Mouse (Mus musculus): Measurements from ENCODE around the gene Camsap1. TPM values are rescaled to one million over a fixed set of nuclear protein-coding genes. Genes with fewer than 3 reads are reported as not detected.

Gene Camsap1
- total and polyA plus RNA-seq, 3 experiments = 24.2 to 30.2 (median 25.8) TPM

- Histone ChIP-seq H3K9ac (ENCODE audit: control insufficient read depth, low read depth, low read length, poor library complexity, severe bottlenecking) (no peak overlapping the region), H3K36me3 (ENCODE audit: control insufficient read depth in 1 of 2, insufficient read depth in 2 of 2, low read length in 2 of 2) (peaks cover 7 to 25% of the 10 kb centered on the region in 2 experiments), H3K4me1 (ENCODE audit: control insufficient read depth in 1 of 2, insufficient read depth in 2 of 2, low read length in 2 of 2) (peaks cover 16 to 21% of the 10 kb centered on the region in 2 experiments), H3K79me2 (ENCODE audit: control insufficient read depth, insufficient read depth, low read length, poor library complexity) (peaks cover 25% of the 10 kb centered on the region), H3K4me3 (ENCODE audit: control insufficient read depth in 1 of 2, insufficient read depth in 1 of 2, low read depth in 2 of 2, low read length in 2 of 2) (no peak overlapping the region), H3K27me3 (ENCODE audit: control insufficient read depth in 1 of 2, insufficient read depth in 2 of 2, low read length in 2 of 2) (no peaks in the 10 kb centered on the region), H3K27ac (ENCODE audit: control insufficient read depth, low read depth, low read length) (peak overlapping the region; percentile 36; the same call in 1 of the 2 replicates), H3K9me3 (replicated peaks; ENCODE audit: insufficient read depth, low read length) (no peaks in the 10 kb centered on the region)
- peak; percentile 70 for DNase-seq (ENCODE audit: low read depth, low spot score)
- TF ChIP-seq ZMIZ1 (IDR thresholded peaks at IDR 0.05; ENCODE audit: low read depth, low read length) (no peak), ETS1 (IDR thresholded peaks at IDR 0.05; ENCODE audit: low read depth, low read length) (peak; percentile 42; the same call in 1 of the 2 replicates), MEF2A (IDR thresholded peaks at IDR 0.05; ENCODE audit: extremely low read depth, insufficient replicate concordance, low read depth, low read length, poor library complexity, severe bottlenecking) (peak; percentile 83; the same call in 1 of the 2 replicates), EP300 (IDR thresholded peaks at IDR 0.05; ENCODE audit: low read depth in 1 of 2, low read length in 2 of 2) (peak; percentile 30 to 48; a peak in 1 of 4 replicates)
Measured at GRCm38 (mm10) chr2:25970426-25970825, 12.7 kb downstream of the Camsap1 start.

GRCm38 (mm10) chr2:25969319-25969718 lies 13.8 kb downstream of the Camsap1 start:
- Histone ChIP-seq H3K9me3 (replicated peaks; ENCODE audit: insufficient read depth, low read length) (no peaks in the 10 kb centered on the region), H3K4me3 (ENCODE audit: control insufficient read depth in 1 of 2, insufficient read depth in 1 of 2, low read depth in 2 of 2, low read length in 2 of 2) (no peak overlapping the region), H3K79me2 (ENCODE audit: control insufficient read depth, insufficient read depth, low read length, poor library complexity) (peaks cover 21% of the 10 kb centered on the region), H3K27me3 (ENCODE audit: control insufficient read depth in 1 of 2, insufficient read depth in 2 of 2, low read length in 2 of 2) (no peaks in the 10 kb centered on the region), H3K27ac (ENCODE audit: control insufficient read depth, low read depth, low read length) (no peak overlapping the region), H3K36me3 (ENCODE audit: control insufficient read depth in 1 of 2, insufficient read depth in 2 of 2, low read length in 2 of 2) (peaks cover 13 to 15% of the 10 kb centered on the region in 2 experiments), H3K4me1 (ENCODE audit: control insufficient read depth in 1 of 2, insufficient read depth in 2 of 2, low read length in 2 of 2) (peaks cover 11 to 15% of the 10 kb centered on the region in 2 experiments), H3K9ac (ENCODE audit: control insufficient read depth, low read depth, low read length, poor library complexity, severe bottlenecking) (no peak overlapping the region)
- no peak for TF ChIP-seq ELF1 (IDR thresholded peaks at IDR 0.05; ENCODE audit: low read depth, low read length)
- no peak for TF ChIP-seq TAL1 (IDR thresholded peaks at IDR 0.05; ENCODE audit: low read length)
- TF ChIP-seq MYC (IDR thresholded peaks at IDR 0.05; ENCODE audit: low read depth, low read length) = no peak
- TF ChIP-seq HCFC1 (IDR thresholded peaks at IDR 0.05; ENCODE audit: low read depth, low read length) = no peak
- TF ChIP-seq CHD2 (IDR thresholded peaks at IDR 0.05; ENCODE audit: low read length) = no peak
- no peak for TF ChIP-seq MAFK (IDR thresholded peaks at IDR 0.05; ENCODE audit: borderline replicate concordance, low read depth, low read length)
- TF ChIP-seq RCOR1 (IDR thresholded peaks at IDR 0.05; ENCODE audit: low read depth, low read length) = no peak
- no peak for TF ChIP-seq ETS1 (IDR thresholded peaks at IDR 0.05; ENCODE audit: low read depth, low read length)
- no peak for TF ChIP-seq GABPA (IDR thresholded peaks at IDR 0.05; ENCODE audit: low read depth, low read length)
- TF ChIP-seq JUND (IDR thresholded peaks at IDR 0.05; ENCODE audit: low read depth, low read length) = no peak
- no peak for TF ChIP-seq ZKSCAN1 (IDR thresholded peaks at IDR 0.05; ENCODE audit: low read depth, low read length)
- TF ChIP-seq KAT2A (conservative IDR thresholded peaks at IDR 0.05; ENCODE audit: low read depth, low read length) = no peak
- no peak for TF ChIP-seq CHD1 (IDR thresholded peaks at IDR 0.05; ENCODE audit: low read depth, low read length)
- no peak for TF ChIP-seq CTCF (IDR thresholded peaks at IDR 0.05 in 2 of 3, conservative IDR thresholded peaks at IDR 0.05 in 1 of 3; ENCODE audit: control insufficient read depth in 1 of 3, insufficient read depth in 1 of 3, low read depth in 2 of 3, low read length in 3 of 3, poor library complexity in 1 of 3, severe bottlenecking in 1 of 3)
- TF ChIP-seq RAD21 (IDR thresholded peaks at IDR 0.05; ENCODE audit: low read depth, low read length) = no peak
- TF ChIP-seq POLR2A (IDR thresholded peaks at IDR 0.05; ENCODE audit: control insufficient read depth in 1 of 2, insufficient read depth in 1 of 2, low read depth in 1 of 2, low read length in 2 of 2, poor library complexity in 1 of 2) = no peak
- TF ChIP-seq NELFE (IDR thresholded peaks at IDR 0.05; ENCODE audit: low read depth, low read length) = no peak
- no peak for TF ChIP-seq POLR2AphosphoS2 (IDR thresholded peaks at IDR 0.05; ENCODE audit: low read length)
- TF ChIP-seq USF2 (IDR thresholded peaks at IDR 0.05; ENCODE audit: borderline replicate concordance in 1 of 2, insufficient read depth in 1 of 2, low read depth in 1 of 2, low read length in 2 of 2) = no peak
- TF ChIP-seq POLR2AphosphoS5 (IDR thresholded peaks at IDR 0.05; ENCODE audit: borderline replicate concordance, low read depth, low read length) = no peak
- DNase-seq (ENCODE audit: low read depth, low spot score) = no peak
